Mouse (Mus musculus) embryonic facial prominence, embryonic 15.5 days (tissue): ENCODE measurements around the gene Gm17428. TPM values are rescaled to one million over a fixed set of nuclear protein-coding genes. Genes with fewer than 3 reads are reported as not detected.

ENCODE experiments used
- ATAC-seq: fragments of 200-750 bp; cut with Nextera tagmentation; 2 replicates; pipeline ENCODE4 v1.8.0; 2017; ENCODE audit warnings: low read depth, moderate TSS enrichment; ENCODE audit not compliant: insufficient number of reproducible peaks, low FRiP score, low TSS enrichment
- H3K27ac ChIP-seq: fragments of 300-500 bp; sonication (generic); replicated peaks from 2 replicates; pipeline ENCODE4 v1.5.1; 2015; ENCODE audit warnings: mild to moderate bottlenecking, inconsistent platforms
- H3K27me3 ChIP-seq: fragments of 300-500 bp; sonication (generic); 2 replicates; pipeline ENCODE4 v1.6.1; 2015; ENCODE audit warnings: inconsistent platforms
- H3K36me3 ChIP-seq: fragments of 300-500 bp; sonication (generic); 2 replicates; pipeline ENCODE4 v1.6.1; 2015; ENCODE audit warnings: mild to moderate bottlenecking, inconsistent platforms
- H3K4me1 ChIP-seq: fragments of 300-500 bp; sonication (generic); 2 replicates; pipeline ENCODE4 v1.6.1; 2015; ENCODE audit warnings: inconsistent platforms
- H3K4me2 ChIP-seq: fragments of 300-500 bp; sonication (generic); replicated peaks from 2 replicates; pipeline ENCODE4 v1.6.1; 2015; ENCODE audit warnings: mild to moderate bottlenecking, inconsistent platforms
- H3K4me3 ChIP-seq: fragments of 300-500 bp; sonication (generic); replicated peaks from 2 replicates; pipeline ENCODE4 v1.5.1; 2015; ENCODE audit warnings: mild to moderate bottlenecking, inconsistent platforms
- H3K9ac ChIP-seq: fragments of 300-500 bp; sonication (generic); 2 replicates; pipeline ENCODE4 v1.6.1; 2015; ENCODE audit warnings: inconsistent platforms
- H3K9me3 ChIP-seq: fragments of 300-500 bp; sonication (generic); replicated peaks from 2 replicates; pipeline ENCODE4 v1.6.1; 2016; ENCODE audit warnings: inconsistent platforms
- WGBS: fragments of 180-500 bp; shearing (Covaris S2); methylation state at CpG from one replicate; pipeline ENCODE4 v1.1.7; 2015; 5-methylcytosine and 5-hydroxymethylcytosine counted together
- polyA plus RNA-seq: library from polyadenylated mRNA; unstranded; fragments of >200 nt; fragmentation: Nextera tagmentation; extraction: Ambion mirVana; gene quantifications from 2 replicates; pipeline ENCODE4 v1.2.1, GENCODE M21; 2015

The Gm17428 gene
- polyA plus RNA-seq = not detected in 2 replicates

- WGBS = 50% methylated on average over 1 of the region's 1 CpGs
- H3K27me3 ChIP-seq = no peaks in the 10 kb centered on the region
- H3K27ac ChIP-seq = no peak within 1 kb of the TSS
- H3K4me2 ChIP-seq = no peak within 1 kb of the TSS
- no peak within 1 kb of the TSS for H3K4me3 ChIP-seq
- H3K4me1 ChIP-seq = no peaks in the 10 kb centered on the region
- ATAC-seq = no peak
- H3K9me3 ChIP-seq = no peaks in the 10 kb centered on the region
- H3K36me3 ChIP-seq = no peaks in the 10 kb centered on the region
- H3K9ac ChIP-seq = no peak within 1 kb of the TSS
Observed at GRCm38 (mm10) chr14:54976633-54977032, at the start of gene Gm17428. Gene Gm17428, plus strand, starts transcription at chr14:54976933.

DNA sequence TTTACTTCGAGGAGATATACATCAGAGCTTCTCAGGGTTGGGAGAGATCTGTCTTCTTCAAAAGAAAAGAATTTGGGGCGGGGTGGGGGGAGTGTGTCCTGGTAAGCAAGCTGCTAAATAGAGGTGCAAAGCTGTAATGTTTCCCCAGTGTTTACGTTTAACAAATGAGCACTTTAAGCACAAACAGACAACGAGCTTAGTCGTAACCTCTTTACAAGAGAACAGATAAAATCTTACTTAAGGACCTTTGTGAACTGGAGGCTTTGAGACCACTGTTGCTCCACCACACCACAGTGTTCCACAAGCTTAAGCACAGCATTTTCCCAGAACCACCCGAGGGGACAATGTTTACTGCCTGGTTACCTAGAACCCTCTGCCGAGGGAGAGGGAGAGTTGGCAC, 49.4 kb upstream of the Gm17428 start:
- H3K9ac ChIP-seq = peak overlapping the region; percentile 94; the same call in 1 of the 2 replicates
- H3K27ac ChIP-seq = peak overlapping the region; percentile 98
- no peak for ATAC-seq
- H3K4me3 ChIP-seq = peak overlapping the region; percentile 62
- H3K4me2 ChIP-seq = peak overlapping the region; percentile 61
- H3K36me3 ChIP-seq = peaks cover 7% of the 10 kb centered on the region
- 10% methylated on average over 7 of the region's 7 CpGs for WGBS
- H3K4me1 ChIP-seq = peaks cover 52% of the 10 kb centered on the region
- H3K9me3 ChIP-seq = no peaks in the 10 kb centered on the region
- H3K27me3 ChIP-seq = no peaks in the 10 kb centered on the region

DNA sequence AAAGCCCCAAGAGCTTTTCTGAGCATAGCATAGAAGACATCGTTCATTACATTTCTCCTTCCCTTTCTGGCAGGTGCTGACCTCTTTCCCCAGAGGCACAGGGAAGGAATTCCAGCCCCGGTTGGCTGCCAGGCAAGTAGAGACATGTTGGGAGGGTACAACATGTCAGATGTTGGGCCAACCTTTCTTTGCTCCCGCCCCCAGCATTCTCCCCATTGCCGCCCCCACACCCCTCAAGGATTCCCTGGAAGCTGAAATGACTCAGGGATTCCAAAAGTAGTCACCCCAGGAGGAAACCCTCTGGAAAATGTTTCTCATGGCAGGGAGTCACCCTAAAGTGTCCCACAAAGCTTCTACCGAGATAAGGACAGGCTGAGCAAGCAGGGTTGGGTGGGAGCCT, 46.9 kb upstream of the Gm17428 start:
- Histone ChIP-seq H3K4me1 (peaks cover 49% of the 10 kb centered on the region), H3K4me3 (no peak overlapping the region), H3K4me2 (no peak overlapping the region), H3K27me3 (no peaks in the 10 kb centered on the region), H3K9ac (no peak overlapping the region), H3K9me3 (no peaks in the 10 kb centered on the region), H3K36me3 (no peaks in the 10 kb centered on the region), H3K27ac (no peak overlapping the region)
- ATAC-seq = no peak
- WGBS = 58% methylated on average over 5 of the region's 5 CpGs

DNA sequence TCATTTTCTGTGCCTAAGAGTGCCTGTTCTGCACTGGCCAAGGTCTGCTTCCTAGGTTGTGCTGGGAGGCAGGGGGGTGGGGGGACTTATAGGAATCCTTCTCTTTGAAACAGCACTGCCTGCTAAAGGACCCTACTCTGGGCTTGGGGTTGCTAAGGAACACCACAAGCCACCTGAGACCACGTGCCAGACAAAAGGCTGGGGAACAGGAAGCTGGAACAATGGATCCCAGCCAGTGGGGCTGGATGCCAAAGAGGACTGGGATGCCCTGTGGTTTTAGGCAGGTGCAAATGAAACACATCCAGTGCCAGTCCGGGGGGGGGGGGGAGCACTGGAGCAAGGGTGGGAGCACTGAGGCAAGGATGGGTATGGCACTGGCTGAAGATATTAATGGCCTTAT, 46.3 kb upstream of the Gm17428 start:
- WGBS = 22% methylated on average over 2 of the region's 2 CpGs
- Histone ChIP-seq H3K27ac (no peak overlapping the region), H3K4me2 (no peak overlapping the region), H3K27me3 (0 out of 2 replicates have a peak, but pooled peaks cover 3% of the 10 kb centered on the region), H3K4me1 (peaks cover 44% of the 10 kb centered on the region), H3K9me3 (no peaks in the 10 kb centered on the region), H3K9ac (no peak overlapping the region), H3K4me3 (no peak overlapping the region), H3K36me3 (no peaks in the 10 kb centered on the region)
- ATAC-seq = no peak

- no peak for ATAC-seq
- Histone ChIP-seq H3K9me3 (no peaks in the 10 kb centered on the region), H3K27me3 (0 out of 2 replicates have a peak, but pooled peaks cover 3% of the 10 kb centered on the region), H3K4me2 (no peak within 1 kb of the TSS), H3K36me3 (no peaks in the 10 kb centered on the region), H3K27ac (no peak within 1 kb of the TSS), H3K4me1 (peaks cover 38% of the 10 kb centered on the region), H3K4me3 (no peak within 1 kb of the TSS), H3K9ac (no peak within 1 kb of the TSS)
- 26% methylated on average over 6 of the region's 6 CpGs for WGBS
Observed at GRCm38 (mm10) chr14:54932645-54933150, 44.0 kb upstream of the Gm17428 start, which contains the start of gene Il25. Gene Il25, plus strand, starts transcription at chr14:54932695.

DNA sequence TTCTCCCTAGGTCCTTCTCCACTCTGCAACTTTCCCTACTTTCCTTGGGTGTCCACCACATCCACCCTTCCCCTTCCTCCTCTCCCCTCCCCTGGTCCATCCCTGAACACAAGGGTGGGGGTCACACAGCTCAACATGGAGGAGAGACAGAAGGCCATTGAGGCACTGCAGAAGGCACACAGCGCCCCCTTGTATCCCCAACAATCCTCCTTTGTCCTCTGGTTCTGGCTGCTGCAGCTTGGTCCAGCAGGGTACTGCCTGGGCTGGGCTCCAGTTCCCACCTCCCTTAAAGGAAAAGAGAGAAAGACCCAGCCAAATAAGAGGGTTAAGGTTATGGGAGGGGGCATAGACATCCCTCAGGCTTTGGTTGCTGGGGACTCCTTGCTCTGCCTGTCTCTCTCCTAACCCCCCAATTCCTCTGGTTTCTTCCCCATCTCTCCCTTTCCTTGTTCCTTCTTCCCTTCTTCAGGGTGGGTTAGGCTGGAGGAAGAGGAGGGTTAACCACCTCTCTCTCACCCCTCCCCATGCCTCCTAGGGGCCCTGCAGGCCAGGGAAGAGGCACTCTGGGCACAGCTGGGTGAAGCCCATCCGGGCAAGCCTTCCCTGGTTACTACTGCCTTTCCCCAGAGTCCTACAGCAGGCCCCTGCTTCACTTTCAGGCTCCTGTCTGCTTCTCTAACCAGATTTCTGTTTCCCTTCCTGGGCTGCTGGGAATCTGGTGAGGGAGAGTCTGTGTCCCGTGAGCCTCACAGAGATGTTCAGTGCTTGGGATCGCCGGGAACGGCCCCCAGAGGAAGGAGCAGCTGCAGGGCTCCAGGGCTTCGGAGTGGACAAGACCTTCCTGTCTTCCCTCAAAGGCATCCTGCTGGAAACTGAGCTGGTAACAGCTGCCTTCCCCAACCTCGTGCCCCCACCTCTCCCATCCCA, 40.6 kb upstream of the Gm17428 start, which contains the start of gene Cmtm5:
Gene Cmtm5, plus strand, starts transcription at position 358 of the 927 bp plus-strand sequence.
- peaks cover 20% of the 10 kb centered on the region for H3K4me1 ChIP-seq
- H3K27ac ChIP-seq = peak within 1 kb of the TSS; percentile 84
- WGBS = 15% methylated on average over 8 of the region's 8 CpGs
- peak within 1 kb of the TSS; percentile 8; the same call in 1 of the 2 replicates for H3K4me3 ChIP-seq
- no peaks in the 10 kb centered on the region for H3K9me3 ChIP-seq
- H3K36me3 ChIP-seq = no peaks in the 10 kb centered on the region
- H3K4me2 ChIP-seq = peak within 1 kb of the TSS; percentile 15; the same call in 1 of the 2 replicates
- H3K27me3 ChIP-seq = 0 out of 2 replicates have a peak, but pooled peaks cover 3% of the 10 kb centered on the region
- peak; percentile 46 for ATAC-seq
- no peak within 1 kb of the TSS for H3K9ac ChIP-seq

- Histone ChIP-seq H3K4me1 (peaks cover 24% of the 10 kb centered on the region), H3K27ac (peak overlapping the region; percentile 84), H3K9me3 (no peaks in the 10 kb centered on the region), H3K36me3 (no peaks in the 10 kb centered on the region), H3K4me3 (peak overlapping the region; percentile 8; the same call in 1 of the 2 replicates), H3K9ac (no peak overlapping the region), H3K27me3 (0 out of 2 replicates have a peak, but pooled peaks cover 3% of the 10 kb centered on the region), H3K4me2 (0 out of 2 replicates have a peak overlapping the region, but pooled peaks have one; percentile 15)
- 21% methylated on average over 6 of the region's 6 CpGs for WGBS
- ATAC-seq = no peak
Observed at GRCm38 (mm10) chr14:54936831-54937160, 39.9 kb upstream of the Gm17428 start.

DNA sequence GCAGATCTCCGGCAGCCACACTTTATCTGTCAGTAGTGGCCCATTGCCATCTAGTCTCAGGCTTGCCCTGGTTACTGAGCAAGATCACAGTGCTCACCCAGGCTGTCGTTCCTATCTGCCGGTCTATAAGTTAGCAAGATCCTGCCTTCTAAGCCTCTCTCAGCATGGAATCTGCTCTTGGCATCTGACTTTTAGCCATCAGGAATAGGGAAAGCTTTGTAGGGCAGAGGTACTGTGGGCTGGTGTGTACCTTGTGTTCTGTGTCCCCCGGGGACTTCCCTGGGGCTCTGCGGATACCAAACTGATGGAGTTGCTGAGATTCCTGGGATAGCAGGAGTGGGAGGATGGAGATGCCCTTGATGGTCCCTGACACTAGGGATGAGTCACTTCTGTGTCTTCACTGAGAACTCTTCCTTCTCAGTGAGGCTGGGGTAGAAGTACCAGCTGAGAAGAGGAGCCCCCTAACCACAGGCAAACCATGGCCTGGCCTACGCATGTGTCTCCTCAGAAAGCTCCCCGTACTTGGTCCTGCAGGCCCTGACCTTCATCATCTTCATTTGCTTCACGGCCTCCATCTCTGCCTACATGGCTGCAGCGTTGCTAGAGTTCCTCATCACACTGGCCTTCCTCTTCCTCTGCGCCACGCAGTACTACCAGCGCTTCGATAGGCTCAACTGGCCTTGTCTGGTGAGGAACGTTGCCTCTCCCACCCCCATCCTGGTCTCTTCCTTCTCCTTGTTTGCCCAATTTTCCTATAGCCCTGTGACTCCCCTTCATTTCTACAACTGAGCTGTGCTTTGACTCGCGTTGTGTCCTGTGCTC, 39.2 kb upstream of the Gm17428 start:
- ATAC-seq = no peak
- no peak overlapping the region for H3K4me3 ChIP-seq
- no peaks in the 10 kb centered on the region for H3K9me3 ChIP-seq
- WGBS = 86% methylated on average over 16 of the region's 16 CpGs
- H3K4me1 ChIP-seq = peaks cover 22% of the 10 kb centered on the region
- H3K27me3 ChIP-seq = 0 out of 2 replicates have a peak, but pooled peaks cover 3% of the 10 kb centered on the region
- no peaks in the 10 kb centered on the region for H3K36me3 ChIP-seq
- H3K4me2 ChIP-seq = no peak overlapping the region
- H3K9ac ChIP-seq = no peak overlapping the region
- H3K27ac ChIP-seq = no peak overlapping the region

- no peaks in the 10 kb centered on the region for H3K36me3 ChIP-seq
Observed at GRCm38 (mm10) chr14:54938431-54939219, 38.1 kb upstream of the Gm17428 start.

GRCm38 (mm10) chr14:54939434-54940175, 37.1 kb upstream of the Gm17428 start:
- 0 out of 2 replicates have a peak, but pooled peaks cover 3% of the 10 kb centered on the region for H3K27me3 ChIP-seq
- ATAC-seq = no peak
- 51% methylated on average over 12 of the region's 12 CpGs for WGBS

More at GRCm38 (mm10) chr14:54938431-54939219, 38.1 kb upstream of the Gm17428 start:
- H3K27me3 ChIP-seq = 0 out of 2 replicates have a peak, but pooled peaks cover 3% of the 10 kb centered on the region
- H3K9me3 ChIP-seq = no peaks in the 10 kb centered on the region
- peaks cover 13% of the 10 kb centered on the region; the same call in 1 of the 2 replicates for H3K4me1 ChIP-seq
- H3K4me3 ChIP-seq = no peak overlapping the region
- 80% methylated on average over 15 of the region's 15 CpGs for WGBS
- ATAC-seq = no peak
- no peak overlapping the region for H3K27ac ChIP-seq
- no peak overlapping the region for H3K9ac ChIP-seq
- no peak overlapping the region for H3K4me2 ChIP-seq

More at GRCm38 (mm10) chr14:54939434-54940175, 37.1 kb upstream of the Gm17428 start:
- Histone ChIP-seq H3K4me1 (peaks cover 13% of the 10 kb centered on the region; the same call in 1 of the 2 replicates), H3K36me3 (no peaks in the 10 kb centered on the region), H3K9me3 (no peaks in the 10 kb centered on the region), H3K4me3 (no peak overlapping the region), H3K4me2 (no peak overlapping the region), H3K27ac (no peak overlapping the region), H3K9ac (no peak overlapping the region)
